Comparison of ENCODE assay signal across 15 mouse cellular contexts in the genomic region with DNA sequence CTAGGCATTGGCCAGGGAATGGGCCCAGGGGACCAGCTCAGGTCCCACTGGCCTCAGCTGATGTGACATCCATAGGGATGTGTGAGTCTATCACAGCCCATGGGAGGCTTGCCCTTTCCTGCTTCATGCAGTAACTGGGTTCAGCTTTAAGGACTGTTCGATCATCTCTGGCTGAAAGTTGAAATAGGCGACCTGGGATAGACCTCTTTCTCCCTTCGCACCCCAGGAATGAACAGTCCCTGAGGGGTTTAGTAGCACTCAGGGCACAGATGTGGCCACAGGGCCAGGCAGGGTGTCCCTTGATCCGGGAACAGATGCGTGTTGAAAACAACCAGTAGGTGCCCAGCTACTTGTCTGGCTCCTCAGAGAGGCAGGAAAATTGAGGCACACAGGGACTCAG. TPM values are rescaled to one million over a fixed set of nuclear protein-coding genes. Genes with fewer than 3 reads are reported as not detected.
DNase-seq lines count a peak whose midpoint lies in the region; ATAC-seq and TF ChIP-seq lines count a peak whose summit lies in the region.
"Had no signal": no experiment of that assay in that cellular context is flagged by ENCODE, and none has a peak within 500 bp of the region (broad histone marks: within the 10 kb centered on the region; RNA-seq: fewer than 3 reads in every experiment).

No protein-coding gene starts in this region.

- H3K36me3 ChIP-seq in kidney, postnatal 0 days (ENCODE audit: insufficient read depth, low read length) = no peaks in the 10 kb centered on the region
- H3K36me3 ChIP-seq in embryonic facial prominence, embryonic 15.5 days = no peaks in the 10 kb centered on the region
- H3K36me3 ChIP-seq in myocyte (ENCODE audit: control insufficient read depth, insufficient read depth) = peaks cover 4% of the 10 kb centered on the region
- no peaks in the 10 kb centered on the region for H3K36me3 ChIP-seq in liver, embryonic 12.5 days
- H3K36me3 ChIP-seq: G1E had no signal

- H3K27me3 ChIP-seq in kidney, postnatal 0 days (ENCODE audit: insufficient read depth, low read length) = no peaks in the 10 kb centered on the region
- H3K27me3 ChIP-seq in embryonic facial prominence, embryonic 15.5 days = no peaks in the 10 kb centered on the region
- H3K27me3 ChIP-seq in myocyte (ENCODE audit: control insufficient read depth, insufficient read depth, insufficient read length) = no peaks in the 10 kb centered on the region
- H3K27me3 ChIP-seq in liver, embryonic 12.5 days (replicated peaks) = 0 out of 2 replicates have a peak, but pooled peaks cover 14% of the 10 kb centered on the region

- peak overlapping the region; percentile 49 for H3K4me2 ChIP-seq in kidney, postnatal 0 days (ENCODE audit: low read length)
- no peak overlapping the region for H3K4me2 ChIP-seq in embryonic facial prominence, embryonic 15.5 days (replicated peaks)
- H3K4me2 ChIP-seq in myocyte (ENCODE audit: low read depth) = peak overlapping the region; percentile 94
- H3K4me2 ChIP-seq in liver, embryonic 12.5 days = no peak overlapping the region

- peaks cover 17% of the 10 kb centered on the region for H3K4me1 ChIP-seq in kidney, postnatal 0 days (replicated peaks; ENCODE audit: insufficient read depth, low read length)
- H3K4me1 ChIP-seq in embryonic facial prominence, embryonic 15.5 days = peaks cover 61% of the 10 kb centered on the region
- peaks cover 4% of the 10 kb centered on the region for H3K4me1 ChIP-seq in liver, embryonic 12.5 days

- no peak for TF ChIP-seq POLR2A in myocyte (IDR thresholded peaks at IDR 0.05; ENCODE audit: insufficient read length, low read depth)

- peak overlapping the region; percentile 48 for H3K9ac ChIP-seq in kidney, postnatal 0 days (ENCODE audit: low read depth, low read length)
- no peak overlapping the region for H3K9ac ChIP-seq in embryonic facial prominence, embryonic 15.5 days
- H3K9ac ChIP-seq in liver, embryonic 12.5 days = no peak overlapping the region

- H3K79me2 ChIP-seq in myocyte (ENCODE audit: control insufficient read depth, insufficient read depth) = peaks cover 98% of the 10 kb centered on the region

- TF ChIP-seq CTCF in kidney, postnatal 0 days (IDR thresholded peaks at IDR 0.05; ENCODE audit: low read depth) = no peak

- no peaks in the 10 kb centered on the region for H3K9me3 ChIP-seq in kidney, postnatal 0 days (replicated peaks; ENCODE audit: low read length)
- no peaks in the 10 kb centered on the region for H3K9me3 ChIP-seq in embryonic facial prominence, embryonic 15.5 days (replicated peaks)
- no peaks in the 10 kb centered on the region for H3K9me3 ChIP-seq in liver, embryonic 12.5 days (replicated peaks)
- H3K9me3 ChIP-seq: G1E had no signal

- WGBS in kidney, postnatal 0 days = 67% methylated on average over 5 of the region's 5 CpGs
- 80% methylated on average over 5 of the region's 5 CpGs for WGBS in embryonic facial prominence, embryonic 15.5 days
- WGBS in liver, embryonic 12.5 days (ENCODE audit: insufficient replicate concordance) = 65% methylated on average over 5 of the region's 5 CpGs

- no peak for ATAC-seq in kidney, postnatal 0 days (replicated peaks; ENCODE audit: low FRiP score, low read depth)
- no peak for ATAC-seq in embryonic facial prominence, embryonic 15.5 days (ENCODE audit: insufficient number of reproducible peaks, low FRiP score, low TSS enrichment, low read depth)
- ATAC-seq in liver, embryonic 12.5 days = no peak
- ATAC-seq: hindbrain, embryonic 16.5 days had no signal

- peak overlapping the region; percentile 90 for H3K27ac ChIP-seq in kidney, postnatal 0 days
- H3K27ac ChIP-seq in embryonic facial prominence, embryonic 15.5 days (replicated peaks) = peak overlapping the region; percentile 55; the same call in 1 of the 2 replicates
- H3K27ac ChIP-seq in liver, embryonic 12.5 days = no peak overlapping the region

- DNase-seq in heart, adult 11 months = peak; percentile 93
- DNase-seq in heart, postnatal 4 days = no peak
- DNase-seq in kidney, postnatal 0 days (ENCODE audit: low spot score) = no peak
- no peak for DNase-seq in kidney, postnatal 36 days
- no peak for DNase-seq in ovary, postnatal 14 days (ENCODE audit: low spot score)
- DNase-seq: right cerebral cortex, postnatal 25 days had no signal

- peak overlapping the region; percentile 13 for H3ac ChIP-seq in myocyte (ENCODE audit: control insufficient read depth, insufficient read length)

- 0 out of 2 replicates have a peak overlapping the region, but pooled peaks have one; percentile 15 for H3K4me3 ChIP-seq in kidney, postnatal 0 days (replicated peaks; ENCODE audit: low read depth, low read length)
- H3K4me3 ChIP-seq in embryonic facial prominence, embryonic 15.5 days (replicated peaks) = no peak overlapping the region; the same call in 1 of the 2 replicates
- H3K4me3 ChIP-seq in myocyte = peak overlapping the region; percentile 86
- H3K4me3 ChIP-seq in liver, embryonic 12.5 days = no peak overlapping the region

TF ChIP-seq in myocyte, 11 proteins besides CTCF, POLR2A, EP300 and RAD21:
- TF ChIP-seq MYOD1 (IDR thresholded peaks at IDR 0.05; ENCODE audit: control insufficient read depth in 1 of 3, insufficient read length in 2 of 3, low read depth in 2 of 3) = no peak
- peak; percentile 31 for TF ChIP-seq POLR2AphosphoS2 (IDR thresholded peaks at IDR 0.05; ENCODE audit: insufficient read length, low read depth)
- no peak for TF ChIP-seq MYOG (IDR thresholded peaks at IDR 0.05; ENCODE audit: control insufficient read depth in 1 of 3, insufficient read depth in 1 of 3, insufficient read length in 2 of 3, low read depth in 2 of 3)

RNA-seq across cellular contexts. Expression of a gene that starts 15.7 kb away (rescaled TPM):
- 100 to 1,000 TPM in 1 of 2 experiments, 10 to 100 TPM in 1; 93.3 to 108 TPM for total RNA-seq in heart, postnatal 4 days (2021)
- 161 and 165 TPM in 2 replicates for polyA plus RNA-seq in kidney, postnatal 0 days (2015; fragmentation: Nextera tagmentation; extraction: Ambion mirVana)
- 49.3 and 58.9 TPM in 2 replicates for polyA plus RNA-seq in embryonic facial prominence, embryonic 15.5 days (2015; fragmentation: Nextera tagmentation; extraction: Ambion mirVana)
- 298 TPM for polyA plus RNA-seq in myocyte (2012; fragmentation: generic; extraction: Trizol)
- 16.7 and 17.0 TPM in 2 replicates for polyA plus RNA-seq in liver, embryonic 12.5 days (2016; fragmentation: Nextera tagmentation; extraction: Ambion mirVana)

RNA-seq across cellular contexts. Expression of a gene that starts 22.4 kb away (rescaled TPM):
- total RNA-seq in heart, postnatal 4 days (2021) = 10 to 100 TPM in 1 of 2 experiments, under 1 TPM in 1; 0.98 to 10.9 TPM
- 3.4 TPM in 2 replicates for polyA plus RNA-seq in kidney, postnatal 0 days (2015; fragmentation: Nextera tagmentation; extraction: Ambion mirVana)
- polyA plus RNA-seq in embryonic facial prominence, embryonic 15.5 days (2015; fragmentation: Nextera tagmentation; extraction: Ambion mirVana) = 167 and 228 TPM in 2 replicates
- 2,107 TPM for polyA plus RNA-seq in myocyte (2012; fragmentation: generic; extraction: Trizol)
- polyA plus RNA-seq in liver, embryonic 12.5 days (2016; fragmentation: Nextera tagmentation; extraction: Ambion mirVana) = 0.51 TPM in 1 of 2 replicates, not detected in the other
- total RNA-seq: G1E; left cerebral cortex, postnatal 14 days had no signal
- polyA plus RNA-seq: G1E; testis, adult 2 months had no signal

RNA-seq across cellular contexts. Expression of a gene that starts 34.7 kb away (rescaled TPM):
- total RNA-seq in heart, postnatal 4 days (2021) = 10 to 100 TPM in 1 of 2 experiments, 1 to 10 TPM in 1; 6.6 to 16.4 TPM
- 2.2 and 3.0 TPM in 2 replicates for polyA plus RNA-seq in kidney, postnatal 0 days (2015; fragmentation: Nextera tagmentation; extraction: Ambion mirVana)
- polyA plus RNA-seq in embryonic facial prominence, embryonic 15.5 days (2015; fragmentation: Nextera tagmentation; extraction: Ambion mirVana) = 169 and 228 TPM in 2 replicates
- 3,238 TPM for polyA plus RNA-seq in myocyte (2012; fragmentation: generic; extraction: Trizol)
- 1.8 and 2.4 TPM in 2 replicates for polyA plus RNA-seq in liver, embryonic 12.5 days (2016; fragmentation: Nextera tagmentation; extraction: Ambion mirVana)
- polyA plus RNA-seq: testis, adult 2 months had no signal

RNA-seq across cellular contexts. Expression of a gene that starts 41.6 kb away (rescaled TPM):
- not detected for total RNA-seq in heart, postnatal 4 days (2021)
- 2.5 and 4.8 TPM in 2 replicates for polyA plus RNA-seq in kidney, postnatal 0 days (2015; fragmentation: Nextera tagmentation; extraction: Ambion mirVana)
- polyA plus RNA-seq in embryonic facial prominence, embryonic 15.5 days (2015; fragmentation: Nextera tagmentation; extraction: Ambion mirVana) = 3.9 and 4.5 TPM in 2 replicates
- 14.5 TPM for polyA plus RNA-seq in myocyte (2012; fragmentation: generic; extraction: Trizol)
- not detected in 2 replicates for polyA plus RNA-seq in liver, embryonic 12.5 days (2016; fragmentation: Nextera tagmentation; extraction: Ambion mirVana)
- total RNA-seq: adrenal gland, postnatal 4 days; gastrocnemius, adult 18-20 months had no signal
- polyA plus RNA-seq: G1E; hindbrain, embryonic 16.5 days had no signal

RNA-seq across cellular contexts. Expression of a gene that starts 56.2 kb away (rescaled TPM):
- total RNA-seq in heart, postnatal 4 days (2021) = 1 to 10 TPM; 3.7 to 6.4 TPM
- 21.3 and 22.6 TPM in 2 replicates for polyA plus RNA-seq in kidney, postnatal 0 days (2015; fragmentation: Nextera tagmentation; extraction: Ambion mirVana)
- 28.5 and 32.7 TPM in 2 replicates for polyA plus RNA-seq in embryonic facial prominence, embryonic 15.5 days (2015; fragmentation: Nextera tagmentation; extraction: Ambion mirVana)
- polyA plus RNA-seq in myocyte (2012; fragmentation: generic; extraction: Trizol) = 73.3 TPM
- polyA plus RNA-seq in liver, embryonic 12.5 days (2016; fragmentation: Nextera tagmentation; extraction: Ambion mirVana) = 10.4 and 14.4 TPM in 2 replicates

Comparison
In these comparisons a context has a peak if more than half of its experiments do, and no peak if none do; other contexts are left out.
1. H3K4me2 ChIP-seq: peak in kidney, postnatal 0 days (single experiment) and myocyte (single experiment); none in embryonic facial prominence, embryonic 15.5 days (single experiment) and liver, embryonic 12.5 days (single experiment).
2. H3K4me3 ChIP-seq: peak in kidney, postnatal 0 days (single experiment) and myocyte (single experiment); none in embryonic facial prominence, embryonic 15.5 days (single experiment) and liver, embryonic 12.5 days (single experiment).
3. RNA of a gene that starts 22.4 kb away (polyA plus RNA-seq): 2,107 TPM in myocyte (single experiment) and 167 to 228 TPM in embryonic facial prominence, embryonic 15.5 days; 3.4 TPM in kidney, postnatal 0 days and 0.51 TPM in liver, embryonic 12.5 days; every median in the first group is over 10 times any median in the second.
4. RNA of a gene that starts 34.7 kb away (polyA plus RNA-seq): 3,238 TPM in myocyte (single experiment) and 169 to 228 TPM in embryonic facial prominence, embryonic 15.5 days; 2.2 to 3.0 TPM in kidney, postnatal 0 days and 1.8 to 2.4 TPM in liver, embryonic 12.5 days; every median in the first group is over 10 times any median in the second.